Mouse (Mus musculus) heart, postnatal 0 days (tissue): ENCODE measurements around the gene Fam193b. TPM values are rescaled to one million over a fixed set of nuclear protein-coding genes. Genes with fewer than 3 reads are reported as not detected.
A peak's percentile ranks its signal among the peaks of the same experiment; 100 is the strongest.

Experiments
- ATAC-seq: fragments of 200-750 bp; cut with Nextera tagmentation; 2 replicates; pipeline ENCODE4 v1.8.0; 2017; ENCODE audit warnings: low read depth, moderate number of reproducible peaks, moderate library complexity; ENCODE audit not compliant: insufficient read depth
- DNase-seq: peaks from one replicate; pipeline ENCODE4 v3.0.0-alpha.2; 2016; ENCODE audit warnings: low spot score
- H3K27ac ChIP-seq: fragments of 300-500 bp; sonication (generic); 2 replicates; pipeline ENCODE4 v1.5.1; 2014; ENCODE audit warnings: low read depth, mild to moderate bottlenecking
- H3K27me3 ChIP-seq: fragments of 300-500 bp; sonication (generic); 2 replicates; pipeline ENCODE4 v1.6.1; 2014; ENCODE audit warnings: low read length, mixed read lengths; ENCODE audit not compliant: control insufficient read depth, insufficient read depth
- H3K36me3 ChIP-seq: fragments of 300-500 bp; sonication (generic); replicated peaks from 2 replicates; pipeline ENCODE4 v1.6.1; 2014; ENCODE audit warnings: low read length, mixed read lengths; ENCODE audit not compliant: control insufficient read depth, insufficient read depth
- H3K4me1 ChIP-seq: fragments of 300-500 bp; sonication (generic); 2 replicates; pipeline ENCODE4 v1.6.1; 2014; ENCODE audit warnings: antibody characterized with exemption; ENCODE audit not compliant: control insufficient read depth, insufficient read depth
- H3K4me2 ChIP-seq: fragments of 300-500 bp; sonication (generic); 2 replicates; pipeline ENCODE4 v1.6.1; 2014; ENCODE audit warnings: low read depth, mild to moderate bottlenecking, low read length, moderate library complexity
- H3K4me3 ChIP-seq: fragments of 300-500 bp; sonication (generic); 2 replicates; pipeline ENCODE4 v1.5.1; 2014; ENCODE audit warnings: low read depth, low read length
- H3K9ac ChIP-seq: fragments of 300-500 bp; sonication (generic); replicated peaks from 2 replicates; pipeline ENCODE4 v1.6.1; 2014; ENCODE audit warnings: low read depth, low read length, mixed read lengths
- H3K9me3 ChIP-seq: fragments of 300-500 bp; sonication (generic); replicated peaks from 2 replicates; pipeline ENCODE4 v1.6.1; 2016; ENCODE audit warnings: low read length; ENCODE audit not compliant: control insufficient read depth
- CTCF ChIP-seq: IDR thresholded peaks from 2 replicates; pipeline ENCODE4 v1.5.1; 2016; ENCODE audit warnings: antibody characterized with exemption, control low read depth, low read depth
- EP300 ChIP-seq: IDR thresholded peaks from 2 replicates; pipeline ENCODE4 v1.6.1; 2016; ENCODE audit warnings: antibody characterized with exemption, low read depth
- WGBS: fragments of 180-500 bp; shearing (Covaris S2); extraction: QIAGEN DNeasy Blood & Tissue Kit; methylation state at CpG from one replicate; pipeline ENCODE4 v1.1.7; 2014; 5-methylcytosine and 5-hydroxymethylcytosine counted together
- polyA plus RNA-seq: library from polyadenylated mRNA; unstranded; fragments of >200 nt; fragmentation: Nextera tagmentation; extraction: Ambion mirVana; gene quantifications from 2 replicates; pipeline ENCODE4 v1.2.1, GENCODE M21; 2015
- total RNA-seq: library from RNA; depleted of rRNA; stranded (reverse); fragments of >200 nt; gene quantifications from 2 replicates; pipeline ENCODE4 v1.2.3, GENCODE M21; 2014; ENCODE audit warnings: low replicate concordance

Gene Fam193b
- total and polyA plus RNA-seq, 2 experiments from 2014 or later, result 10.3 to 17.7 TPM

GRCm38 (mm10) chr13:55516955-55517354 lies 54.0 kb downstream of the Fam193b start:
- Histone ChIP-seq H3K9ac (no peak overlapping the region), H3K4me3 (no peak overlapping the region), H3K4me2 (no peak overlapping the region), H3K27ac (no peak overlapping the region), H3K4me1 (peaks cover 4% of the 10 kb centered on the region), H3K27me3 (peaks cover 34% of the 10 kb centered on the region), H3K9me3 (no peaks in the 10 kb centered on the region), H3K36me3 (no peaks in the 10 kb centered on the region)
- DNase-seq (peak; percentile 55), ATAC-seq (no peak)
- TF ChIP-seq CTCF, result peak; percentile 92
- TF ChIP-seq EP300, result no peak
- WGBS, result 4% methylated on average over 5 of the region's 5 CpGs

- H3K9ac ChIP-seq, result no peak overlapping the region
- H3K4me1 ChIP-seq, result peaks cover 27% of the 10 kb centered on the region
- H3K9me3 ChIP-seq, result no peaks in the 10 kb centered on the region
- DNase-seq (no peak), ATAC-seq (no peak)
- no peak for TF ChIP-seq EP300
- TF ChIP-seq CTCF, result no peak
- peaks cover 35% of the 10 kb centered on the region for H3K27me3 ChIP-seq
- H3K4me2 ChIP-seq, result peak overlapping the region; percentile 84
- 33% methylated on average over 9 of the region's 9 CpGs for WGBS
- H3K27ac ChIP-seq, result no peak overlapping the region
- H3K36me3 ChIP-seq, result peaks cover 16% of the 10 kb centered on the region
- H3K4me3 ChIP-seq, result peak overlapping the region; percentile 88
These were observed 57.1 kb downstream of the Fam193b start for GRCm38 (mm10) chr13:55513828-55514227.

- TF ChIP-seq EP300, result no peak
- TF ChIP-seq CTCF, result peak; percentile 79
- H3K9me3 ChIP-seq, result no peaks in the 10 kb centered on the region
- peaks cover 37% of the 10 kb centered on the region for H3K27me3 ChIP-seq
- H3K27ac ChIP-seq, result peak within 1 kb of the TSS; percentile 94
- WGBS, result 0% methylated on average over 49 of the region's 55 CpGs
- H3K36me3 ChIP-seq, result peaks cover 22% of the 10 kb centered on the region
- H3K9ac ChIP-seq, result peak within 1 kb of the TSS; percentile 89
- ATAC-seq (peak; percentile 56), DNase-seq (peak; percentile 76)
- H3K4me2 ChIP-seq, result peak within 1 kb of the TSS; percentile 84
- peaks cover 27% of the 10 kb centered on the region for H3K4me1 ChIP-seq
- peak within 1 kb of the TSS; percentile 88 for H3K4me3 ChIP-seq
These were observed 57.7 kb downstream of the Fam193b start, which contains the start of gene Pdlim7 for GRCm38 (mm10) chr13:55513111-55513748. Gene Pdlim7 (minus strand): TSS chr13:55513676.

- 1% methylated on average over 25 of the region's 25 CpGs for WGBS
- H3K9ac ChIP-seq, result peak overlapping the region; percentile 89
- no peak for TF ChIP-seq CTCF
- TF ChIP-seq EP300, result no peak
- peaks cover 30% of the 10 kb centered on the region for H3K36me3 ChIP-seq
- H3K4me2 ChIP-seq, result peak overlapping the region; percentile 84
- no peaks in the 10 kb centered on the region for H3K9me3 ChIP-seq
- peak; percentile 73 for DNase-seq
- peaks cover 27% of the 10 kb centered on the region for H3K4me1 ChIP-seq
- peaks cover 38% of the 10 kb centered on the region for H3K27me3 ChIP-seq
- peak overlapping the region; percentile 88 for H3K4me3 ChIP-seq
- ATAC-seq, result peak; percentile 60
- H3K27ac ChIP-seq, result peak overlapping the region; percentile 94
These were observed 58.4 kb downstream of the Fam193b start for GRCm38 (mm10) chr13:55512379-55513031.

- TF ChIP-seq CTCF, result no peak
- peaks cover 40% of the 10 kb centered on the region for H3K36me3 ChIP-seq
- peak overlapping the region; percentile 89; the same call in 1 of the 2 replicates for H3K9ac ChIP-seq
- ATAC-seq, result no peak
- peak overlapping the region; percentile 88 for H3K4me3 ChIP-seq
- 24% methylated on average over 5 of the region's 5 CpGs for WGBS
- H3K4me2 ChIP-seq, result peak overlapping the region; percentile 84
- DNase-seq, result no peak
- peaks cover 35% of the 10 kb centered on the region for H3K27me3 ChIP-seq
- no peaks in the 10 kb centered on the region for H3K9me3 ChIP-seq
- peaks cover 27% of the 10 kb centered on the region for H3K4me1 ChIP-seq
- peak overlapping the region; percentile 94 for H3K27ac ChIP-seq
These were observed 59.4 kb downstream of the Fam193b start for GRCm38 (mm10) chr13:55511492-55511861.
